Mouse (Mus musculus) erythroblast, embryonic 14.5 days (primary cell): Measurements from ENCODE around the gene Olfr1090. TPM values are rescaled to one million over a fixed set of nuclear protein-coding genes. Genes with fewer than 3 reads are reported as not detected.

Experiments
- H3K27me3 ChIP-seq: 2 replicates; pipeline ENCODE4 v1.6.1; 2012; ENCODE audit warnings: inconsistent platforms; ENCODE audit not compliant: control insufficient read depth
- H3K36me3 ChIP-seq: 2 replicates; pipeline ENCODE4 v1.6.1; 2012; ENCODE audit warnings: mild to moderate bottlenecking, inconsistent platforms; ENCODE audit not compliant: control insufficient read depth
- H3K4me1 ChIP-seq: 2 replicates; pipeline ENCODE4 v1.6.1; 2012; ENCODE audit warnings: inconsistent platforms; ENCODE audit not compliant: control insufficient read depth
- H3K4me3 ChIP-seq: replicated peaks from 2 replicates; pipeline ENCODE3; 2012; ENCODE audit warnings: moderate library complexity, mild to moderate bottlenecking, inconsistent platforms
- H3K9me3 ChIP-seq: 2 replicates; pipeline ENCODE4 v1.6.1; 2012; ENCODE audit warnings: low read length, inconsistent platforms, mixed read lengths; ENCODE audit not compliant: control insufficient read depth
- GATA1 ChIP-seq: IDR thresholded peaks from 2 replicates; pipeline ENCODE4 v1.6.1; 2012; ENCODE audit warnings: low read length, inconsistent platforms, mixed read lengths
- TAL1 ChIP-seq: IDR thresholded peaks from 3 replicates; pipeline ENCODE4 v1.6.1; 2012; ENCODE audit warnings: low read length, inconsistent platforms, mixed read lengths
- polyA plus RNA-seq: library from polyadenylated mRNA; stranded (reverse); fragments of >175 nt; gene quantifications from 2 replicates; pipeline ENCODE4 v1.2.3, GENCODE M21; 2012

Olfr1090 gene
- polyA plus RNA-seq: not detected in 2 replicates

- H3K4me1 ChIP-seq: no peaks in the 10 kb centered on the region
- no peaks in the 10 kb centered on the region for H3K27me3 ChIP-seq
- peaks cover 3% of the 10 kb centered on the region for H3K9me3 ChIP-seq
- no peak within 1 kb of the TSS for H3K4me3 ChIP-seq
- TF ChIP-seq TAL1 (no peak), GATA1 (no peak)
- no peaks in the 10 kb centered on the region for H3K36me3 ChIP-seq
These were observed at the start of gene Olfr1090 for GRCm38 (mm10) chr2:86758893-86759292. Gene Olfr1090, minus strand, starts transcription at chr2:86758993.

DNA sequence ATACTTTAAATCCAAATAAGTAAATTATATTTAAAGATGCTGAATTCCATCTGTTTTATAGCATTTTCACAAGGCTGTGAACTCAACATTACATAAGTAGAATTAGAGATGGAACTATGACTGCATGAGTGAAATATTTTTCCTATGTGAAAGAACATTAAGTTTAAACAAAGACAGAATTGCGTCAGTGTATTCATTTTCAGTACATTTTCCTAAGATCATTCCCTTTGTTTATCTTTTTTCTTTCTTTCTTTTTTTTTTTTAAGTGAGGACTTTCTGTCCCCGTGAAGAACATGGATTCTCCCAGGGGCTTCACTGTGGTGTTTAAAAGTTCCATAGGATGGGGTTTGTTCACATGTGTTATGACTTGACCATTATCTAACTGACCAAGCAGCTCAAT is 23.4 kb upstream of the Olfr1090 start, which contains the start of gene Olfr1093:
Gene Olfr1093 (plus strand): TSS at position 301 of the 400 bp plus-strand sequence.
- no peaks in the 10 kb centered on the region for H3K27me3 ChIP-seq
- no peaks in the 10 kb centered on the region for H3K36me3 ChIP-seq
- H3K9me3 ChIP-seq: no peaks in the 10 kb centered on the region
- H3K4me1 ChIP-seq: no peaks in the 10 kb centered on the region
- H3K4me3 ChIP-seq: no peak within 1 kb of the TSS
- TF ChIP-seq TAL1: no peak
- no peak for TF ChIP-seq GATA1

- no peaks in the 10 kb centered on the region for H3K4me1 ChIP-seq
- H3K4me3 ChIP-seq: no peak overlapping the region
- H3K9me3 ChIP-seq: peaks cover 3% of the 10 kb centered on the region
- no peaks in the 10 kb centered on the region for H3K36me3 ChIP-seq
- no peak for TF ChIP-seq GATA1
- no peak for TF ChIP-seq TAL1
- H3K27me3 ChIP-seq: no peaks in the 10 kb centered on the region
These were observed 2.3 kb upstream of the Olfr1090 start for GRCm38 (mm10) chr2:86761050-86761449.

- TF ChIP-seq TAL1: no peak
- TF ChIP-seq GATA1: no peak
- H3K27me3 ChIP-seq: no peaks in the 10 kb centered on the region
- H3K4me3 ChIP-seq: no peak within 1 kb of the TSS
- H3K9me3 ChIP-seq: no peaks in the 10 kb centered on the region
- no peaks in the 10 kb centered on the region for H3K36me3 ChIP-seq
- H3K4me1 ChIP-seq: no peaks in the 10 kb centered on the region
These were observed 25.2 kb downstream of the Olfr1090 start, which contains the start of gene Olfr1089 for GRCm38 (mm10) chr2:86733601-86734000. Gene Olfr1089, minus strand, starts transcription at chr2:86733701.

Other genes with a start within 250 kb of the Olfr1090 start
- not detected in 2 replicates for gene Olfr1079, start 216.5 kb downstream of the Olfr1090 start, polyA plus RNA-seq
- not detected in 2 replicates for gene Olfr1080, start 200.8 kb downstream of the Olfr1090 start, polyA plus RNA-seq
- gene Olfr1082, start 160.0 kb downstream of the Olfr1090 start, polyA plus RNA-seq: not detected in 2 replicates
- gene Olfr1084, start 119.3 kb downstream of the Olfr1090 start, polyA plus RNA-seq: not detected in 2 replicates
- gene Olfr1085, start 97.0 kb downstream of the Olfr1090 start, polyA plus RNA-seq: not detected in 2 replicates
- gene Olfr1086, start 78.9 kb downstream of the Olfr1090 start, polyA plus RNA-seq: not detected in 2 replicates
- not detected in 2 replicates for gene Olfr1087, start 60.6 kb downstream of the Olfr1090 start, polyA plus RNA-seq
- not detected in 2 replicates for gene Olfr1089, start 25.3 kb downstream of the Olfr1090 start, polyA plus RNA-seq
- gene Olfr1093, start 23.5 kb upstream of the Olfr1090 start, polyA plus RNA-seq: not detected in 2 replicates
- gene Olfr141, start 51.0 kb upstream of the Olfr1090 start, polyA plus RNA-seq: not detected in 2 replicates
- 0.03 TPM in 1 of 2 replicates, not detected in the other for gene Olfr1094, start 65.7 kb upstream of the Olfr1090 start, polyA plus RNA-seq
- not detected in 2 replicates for gene Olfr1095, start 92.7 kb upstream of the Olfr1090 start, polyA plus RNA-seq
- not detected in 2 replicates for gene Gm13723, start 115.8 kb upstream of the Olfr1090 start, polyA plus RNA-seq
- not detected in 2 replicates for gene Olfr1097, start 133.2 kb upstream of the Olfr1090 start, polyA plus RNA-seq
- not detected in 2 replicates for gene Olfr1098, start 165.6 kb upstream of the Olfr1090 start, polyA plus RNA-seq
- gene Olfr1099, start 201.7 kb upstream of the Olfr1090 start, polyA plus RNA-seq: 0.01 TPM in 1 of 2 replicates, not detected in the other
- gene Olfr1100, start 221.0 kb upstream of the Olfr1090 start, polyA plus RNA-seq: not detected in 2 replicates
- gene Olfr1101, start 232.2 kb upstream of the Olfr1090 start, polyA plus RNA-seq: not detected in 2 replicates
- not detected in 2 replicates for gene Olfr1102, start 239.4 kb upstream of the Olfr1090 start, polyA plus RNA-seq